19 mouse cellular contexts compared by ENCODE assay signal in the genomic region with DNA sequence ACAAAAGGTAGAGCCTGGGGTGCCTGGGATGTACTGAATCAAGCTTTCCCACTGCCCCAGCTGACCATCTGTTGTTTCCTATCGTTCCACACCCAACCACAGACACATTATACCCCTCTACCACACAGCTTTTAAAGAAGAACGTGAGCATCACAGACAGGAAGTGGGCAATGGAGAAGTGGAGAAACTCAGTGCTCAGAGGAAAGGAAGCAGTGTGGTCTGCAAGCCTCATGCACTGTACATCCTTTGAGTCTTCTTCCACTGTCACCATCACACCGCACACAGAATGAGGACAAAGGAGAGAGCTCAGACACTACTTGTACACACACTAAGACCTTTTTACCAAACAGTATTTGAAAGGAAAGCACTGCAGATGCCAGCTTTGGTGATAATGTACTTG. TPM values are rescaled to one million over a fixed set of nuclear protein-coding genes. Genes with fewer than 3 reads are reported as not detected.
DNase-seq lines count a peak whose midpoint lies in the region; ATAC-seq and TF ChIP-seq lines count a peak whose summit lies in the region.
"Had no signal": no experiment of that assay in that cellular context is flagged by ENCODE, and none has a peak within 500 bp of the region (broad histone marks: within the 10 kb centered on the region; RNA-seq: fewer than 3 reads in every experiment).

No protein-coding gene starts in this region.

- H3K27me3 ChIP-seq in megakaryocyte, embryonic 14.5 days (replicated peaks): no peaks in the 10 kb centered on the region
- H3K27me3 ChIP-seq in midbrain, postnatal 0 days (ENCODE audit: insufficient read depth, low read length): no peaks in the 10 kb centered on the region
- H3K27me3 ChIP-seq: embryonic facial prominence, embryonic 13.5 days; heart, embryonic 13.5 days; liver, embryonic 15.5 days; neural tube, embryonic 13.5 days had no signal

- H3K36me3 ChIP-seq in megakaryocyte, embryonic 14.5 days (replicated peaks; ENCODE audit: low read length): peaks cover 41% of the 10 kb centered on the region
- peaks cover 10% of the 10 kb centered on the region; the same call in 1 of the 2 replicates for H3K36me3 ChIP-seq in midbrain, postnatal 0 days (ENCODE audit: insufficient read depth, low read length)
- H3K36me3 ChIP-seq: liver, embryonic 15.5 days had no signal

- peak; percentile 66 for DNase-seq in CD4-positive helper T cell, adult 2 months (ENCODE audit: low read depth, low spot score)
- DNase-seq in thymus, postnatal 10 days (ENCODE audit: low spot score in 2 of 2): peak; percentile 11 to 29
- DNase-seq in gastrocnemius, adult 18-20 months (ENCODE audit: low spot score): no peak
- DNase-seq in gastrocnemius, postnatal 14 days: no peak
- DNase-seq in embryo, embryonic 10.5 days (ENCODE audit: low spot score): no peak
- DNase-seq in midbrain, postnatal 0 days (ENCODE audit: low spot score): no peak
- DNase-seq: adrenal gland, postnatal 10 days; cerebellum, adult 18-20 months; heart, postnatal 4 days; kidney, adult 9 months had no signal

- H3K9ac ChIP-seq in midbrain, postnatal 0 days (replicated peaks; ENCODE audit: low read length, poor library complexity, severe bottlenecking): no peak overlapping the region
- H3K9ac ChIP-seq: embryonic facial prominence, embryonic 13.5 days; heart, embryonic 13.5 days; liver, embryonic 15.5 days; neural tube, embryonic 13.5 days had no signal

- peaks cover 34% of the 10 kb centered on the region for H3K4me1 ChIP-seq in megakaryocyte, embryonic 14.5 days
- H3K4me1 ChIP-seq in midbrain, postnatal 0 days (ENCODE audit: insufficient read depth, low read length): 0 out of 2 replicates have a peak, but pooled peaks cover 3% of the 10 kb centered on the region

- H3K4me2 ChIP-seq in midbrain, postnatal 0 days (ENCODE audit: low read depth, low read length, poor library complexity, severe bottlenecking): no peak overlapping the region
- H3K4me2 ChIP-seq: embryonic facial prominence, embryonic 13.5 days; heart, embryonic 13.5 days; liver, embryonic 15.5 days; neural tube, embryonic 13.5 days had no signal

- intact Hi-C loops in gastrocnemius, postnatal 14 days (cut with DNase I; ENCODE audit: low total_unique reads): no loop called here

- TF ChIP-seq CTCF in midbrain, postnatal 0 days (IDR thresholded peaks at IDR 0.05): no peak

- 90% methylated on average over 3 of the region's 3 CpGs for WGBS in midbrain, postnatal 0 days

- ATAC-seq in activated CD4-positive, CD25-positive, alpha-beta regulatory T cell, adult 4 months: peak; percentile 70
- no peak for ATAC-seq in midbrain, postnatal 0 days (ENCODE audit: low FRiP score)
- ATAC-seq: forebrain, embryonic 16.5 days; lung, postnatal 0 days had no signal

- no peaks in the 10 kb centered on the region for H3K9me3 ChIP-seq in megakaryocyte, embryonic 14.5 days
- H3K9me3 ChIP-seq in midbrain, postnatal 0 days (ENCODE audit: low read length): no peaks in the 10 kb centered on the region
- H3K9me3 ChIP-seq: embryonic facial prominence, embryonic 13.5 days; G1E; heart, embryonic 13.5 days; liver, embryonic 15.5 days; neural tube, embryonic 13.5 days had no signal

- peak overlapping the region; percentile 51 for H3K4me3 ChIP-seq in megakaryocyte, embryonic 14.5 days (replicated peaks)
- H3K4me3 ChIP-seq in midbrain, postnatal 0 days (ENCODE audit: low read depth, low read length): no peak overlapping the region
- H3K4me3 ChIP-seq: embryonic facial prominence, embryonic 13.5 days; heart, embryonic 13.5 days; liver, embryonic 15.5 days; neural tube, embryonic 13.5 days had no signal

- no peak overlapping the region for H3K27ac ChIP-seq in midbrain, postnatal 0 days (ENCODE audit: low read depth, low read length)
- H3K27ac ChIP-seq: embryonic facial prominence, embryonic 13.5 days; heart, embryonic 13.5 days; liver, embryonic 15.5 days; neural tube, embryonic 13.5 days had no signal

RNA-seq across cellular contexts. Expression of gene Bivm, which starts 3.5 kb away (rescaled TPM):
- 1 to 10 TPM; 9.0 TPM for polyA plus RNA-seq in activated CD4-positive, CD25-positive, alpha-beta regulatory T cell, adult 4 months (2017; shearing (Covaris generic))
- 5.2 TPM in 1 of 2 replicates, not detected in the other for polyA plus RNA-seq in megakaryocyte, embryonic 14.5 days (2012; ENCODE audit: insufficient read depth, low replicate concordance)
- total RNA-seq in gastrocnemius, adult 18-20 months (2021): 1 to 10 TPM; 7.5 to 8.1 TPM
- 1 to 10 TPM; 6.8 to 7.0 TPM for total RNA-seq in gastrocnemius, postnatal 14 days (2021)
- total RNA-seq in midbrain, postnatal 0 days (2014; rRNA removed): 43.9 and 49.8 TPM in 2 replicates
- polyA plus RNA-seq in midbrain, postnatal 0 days (2015; fragmentation: Nextera tagmentation; extraction: Ambion mirVana): 22.2 and 23.1 TPM in 2 replicates

RNA-seq across cellular contexts. Expression of gene Kdelc1, which starts 3.6 kb away (rescaled TPM):
- 10 to 100 TPM; 13.6 to 13.9 TPM for polyA plus RNA-seq in activated CD4-positive, CD25-positive, alpha-beta regulatory T cell, adult 4 months (2017; shearing (Covaris generic))
- 4.4 and 5.1 TPM in 2 replicates for polyA plus RNA-seq in megakaryocyte, embryonic 14.5 days (2012; ENCODE audit: insufficient read depth, low replicate concordance)
- total RNA-seq in gastrocnemius, adult 18-20 months (2021): 1 to 10 TPM; 4.0 to 4.1 TPM
- 1 to 10 TPM; 9.1 to 9.3 TPM for total RNA-seq in gastrocnemius, postnatal 14 days (2021)
- 9.9 and 15.2 TPM in 2 replicates for total RNA-seq in midbrain, postnatal 0 days (2014; rRNA removed)
- 15.5 and 16.7 TPM in 2 replicates for polyA plus RNA-seq in midbrain, postnatal 0 days (2015; fragmentation: Nextera tagmentation; extraction: Ambion mirVana)

RNA-seq across cellular contexts. Expression of gene Tex30, which starts 20.0 kb away (rescaled TPM):
- polyA plus RNA-seq in activated CD4-positive, CD25-positive, alpha-beta regulatory T cell, adult 4 months (2017; shearing (Covaris generic)): 10 to 100 TPM; 44.7 to 47.2 TPM
- polyA plus RNA-seq in megakaryocyte, embryonic 14.5 days (2012; ENCODE audit: insufficient read depth, low replicate concordance): 1.4 and 3.0 TPM in 2 replicates
- total RNA-seq in gastrocnemius, adult 18-20 months (2021): 1 to 10 TPM; 3.8 to 5.6 TPM
- 1 to 10 TPM; 4.5 to 6.2 TPM for total RNA-seq in gastrocnemius, postnatal 14 days (2021)
- 8.4 and 16.8 TPM in 2 replicates for total RNA-seq in midbrain, postnatal 0 days (2014; rRNA removed)
- polyA plus RNA-seq in midbrain, postnatal 0 days (2015; fragmentation: Nextera tagmentation; extraction: Ambion mirVana): 30.4 and 37.2 TPM in 2 replicates

RNA-seq across cellular contexts. Expression of gene Ercc5, which starts 25.3 kb away (rescaled TPM):
- polyA plus RNA-seq in activated CD4-positive, CD25-positive, alpha-beta regulatory T cell, adult 4 months (2017; shearing (Covaris generic)): 10 to 100 TPM; 13.4 to 18.5 TPM
- 1.7 TPM in 1 of 2 replicates, not detected in the other for polyA plus RNA-seq in megakaryocyte, embryonic 14.5 days (2012; ENCODE audit: insufficient read depth, low replicate concordance)
- 10 to 100 TPM; 11.6 to 15.0 TPM for total RNA-seq in gastrocnemius, adult 18-20 months (2021)
- 10 to 100 TPM in 1 of 2 experiments, 1 to 10 TPM in 1; 9.8 to 16.6 TPM for total RNA-seq in gastrocnemius, postnatal 14 days (2021)
- 14.9 and 24.3 TPM in 2 replicates for total RNA-seq in midbrain, postnatal 0 days (2014; rRNA removed)
- polyA plus RNA-seq in midbrain, postnatal 0 days (2015; fragmentation: Nextera tagmentation; extraction: Ambion mirVana): 18.8 and 23.6 TPM in 2 replicates

Comparison
In these comparisons a context has a peak if more than half of its experiments do, and no peak if none do; other contexts are left out.
1. DNase-seq: peak in CD4-positive helper T cell, adult 2 months (single experiment) and thymus, postnatal 10 days (2 of 2); none in gastrocnemius, adult 18-20 months (single experiment), gastrocnemius, postnatal 14 days (single experiment), embryo, embryonic 10.5 days (single experiment) and midbrain, postnatal 0 days (single experiment).